Mouse (Mus musculus) testis, adult 2 months (tissue): ENCODE data around the gene Hist3h2a. TPM values are rescaled to one million over a fixed set of nuclear protein-coding genes. Genes with fewer than 3 reads are reported as not detected.
A peak's percentile ranks its signal among the peaks of the same experiment; 100 is the strongest.

Source experiments
- H3K27ac ChIP-seq: fragments of 200-500 bp; 2 replicates; pipeline ENCODE4 v1.5.1; 2012; ENCODE audit warnings: low read depth, low read length; ENCODE audit not compliant: control insufficient read depth, insufficient read depth
- H3K27me3 ChIP-seq: fragments of 200-500 bp; 2 replicates; pipeline ENCODE4 v1.6.1; 2012; ENCODE audit warnings: mild to moderate bottlenecking, low read length, moderate library complexity; ENCODE audit not compliant: control insufficient read depth, insufficient read depth
- H3K36me3 ChIP-seq: fragments of 200-500 bp; 2 replicates; pipeline ENCODE4 v1.6.1; 2012; ENCODE audit warnings: mild to moderate bottlenecking, low read length; ENCODE audit not compliant: control insufficient read depth, insufficient read depth
- H3K4me1 ChIP-seq: fragments of 200-500 bp; 2 replicates; pipeline ENCODE4 v1.6.1; 2012; ENCODE audit warnings: low read length; ENCODE audit not compliant: control insufficient read depth, insufficient read depth
- H3K4me3 ChIP-seq: fragments of 200-500 bp; 2 replicates; pipeline ENCODE4 v1.5.1; 2012; ENCODE audit warnings: low read depth, mild to moderate bottlenecking, low read length, moderate library complexity, mixed read lengths; ENCODE audit not compliant: control insufficient read depth
- CTCF ChIP-seq: fragments of 200-500 bp; IDR thresholded peaks from 2 replicates; pipeline ENCODE4 v1.5.1; 2012; ENCODE audit warnings: low read depth, mild to moderate bottlenecking, inconsistent platforms, low read length, moderate library complexity; ENCODE audit not compliant: control insufficient read depth, insufficient read depth, insufficient replicate concordance
- POLR2A ChIP-seq: fragments of 200-500 bp; IDR thresholded peaks from 2 replicates; pipeline ENCODE4 v1.6.1; 2012; ENCODE audit warnings: low read depth, mild to moderate bottlenecking, inconsistent platforms, low read length, moderate library complexity; ENCODE audit not compliant: control insufficient read depth
- polyA plus RNA-seq: library from polyadenylated mRNA; depleted of rRNA; stranded (reverse); fragments of >200 nt; gene quantifications from 2 replicates; pipeline ENCODE4 v1.2.3, GENCODE M21; 2012

Hist3h2a gene
- polyA plus RNA-seq, 1 experiment = 6.5 TPM

DNA sequence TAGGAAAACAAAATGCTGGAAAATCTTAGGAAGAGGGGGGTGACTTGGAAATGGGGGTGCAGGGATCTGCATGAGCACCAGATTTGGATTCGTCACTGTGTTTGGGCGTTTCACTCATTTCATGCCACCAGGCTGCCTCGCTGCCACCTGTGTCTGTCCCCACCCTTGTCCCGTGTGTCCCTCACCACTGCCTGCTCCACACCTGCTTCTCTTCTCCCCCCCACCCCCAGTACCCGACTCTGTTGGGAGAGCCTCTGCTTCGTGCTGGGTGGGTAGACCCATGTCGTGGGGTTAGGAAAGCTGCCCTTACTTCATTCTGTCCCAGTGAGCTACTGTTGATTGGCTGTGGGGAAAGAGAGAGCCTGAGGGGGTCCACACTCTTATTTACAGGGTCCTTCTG is 30.2 kb downstream of the Hist3h2a start:
- TF ChIP-seq POLR2A (no peak), CTCF (no peak)
- H3K27me3 ChIP-seq = no peaks in the 10 kb centered on the region
- no peak overlapping the region for H3K4me3 ChIP-seq
- no peak overlapping the region for H3K27ac ChIP-seq
- H3K36me3 ChIP-seq = peaks cover 9% of the 10 kb centered on the region
- peaks cover 7% of the 10 kb centered on the region for H3K4me1 ChIP-seq

DNA sequence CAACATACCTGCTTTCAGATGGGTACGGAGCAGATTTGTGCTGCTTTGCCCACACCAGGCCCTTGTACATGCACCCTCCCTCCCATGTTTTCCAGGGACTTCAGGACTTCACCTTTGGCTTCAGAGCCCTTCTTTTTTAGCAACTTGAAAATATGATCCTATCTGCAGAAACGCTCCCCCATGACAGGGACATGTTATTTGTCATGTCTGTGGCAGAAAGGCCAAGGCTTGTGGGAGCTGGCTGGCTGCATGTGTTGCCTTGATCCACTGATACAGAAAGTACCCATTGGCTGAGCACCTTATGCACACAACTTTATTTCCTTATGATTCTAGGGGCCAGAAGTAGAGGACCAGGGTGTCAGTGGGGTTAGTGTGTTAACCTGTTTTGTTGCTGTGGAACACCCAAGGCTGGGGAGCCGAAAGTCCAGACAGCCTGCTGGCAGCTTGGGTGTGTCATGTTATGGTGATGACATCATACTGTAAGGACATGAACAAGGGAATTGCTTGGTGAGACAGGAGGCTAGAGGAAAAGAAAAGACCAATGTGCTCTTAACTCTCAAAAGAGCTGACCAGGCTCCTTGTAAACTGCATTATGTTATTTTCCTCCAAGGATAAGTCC is 30.9 kb downstream of the Hist3h2a start:
- Histone ChIP-seq H3K36me3 (peaks cover 9% of the 10 kb centered on the region), H3K27ac (no peak overlapping the region), H3K4me3 (no peak overlapping the region), H3K4me1 (peaks cover 4% of the 10 kb centered on the region), H3K27me3 (no peaks in the 10 kb centered on the region)
- TF ChIP-seq POLR2A (no peak), CTCF (no peak)

DNA sequence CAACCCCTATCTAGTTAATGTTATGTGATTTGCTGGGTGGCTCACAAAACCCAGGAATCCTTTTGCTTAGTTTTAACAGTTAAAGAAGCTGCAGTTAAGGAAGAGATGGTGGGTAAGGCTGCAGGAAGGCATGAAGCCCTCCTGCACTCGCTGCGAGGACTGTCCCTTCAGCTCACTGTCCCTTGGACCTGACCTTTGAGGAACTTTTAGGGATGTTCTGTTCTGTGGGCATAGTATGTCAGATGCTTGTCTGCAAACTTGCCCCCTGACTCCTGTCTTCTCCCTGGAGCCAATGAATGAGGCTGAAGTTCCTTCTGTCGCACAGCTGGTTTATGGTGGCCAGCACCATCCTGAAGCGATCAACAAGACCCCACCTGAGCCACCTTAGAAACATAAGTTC is 34.7 kb downstream of the Hist3h2a start:
- TF ChIP-seq CTCF (no peak), POLR2A (no peak)
- H3K27ac ChIP-seq = no peak overlapping the region
- peaks cover 6% of the 10 kb centered on the region for H3K36me3 ChIP-seq
- no peak overlapping the region for H3K4me3 ChIP-seq
- H3K27me3 ChIP-seq = no peaks in the 10 kb centered on the region
- H3K4me1 ChIP-seq = peaks cover 4% of the 10 kb centered on the region

DNA sequence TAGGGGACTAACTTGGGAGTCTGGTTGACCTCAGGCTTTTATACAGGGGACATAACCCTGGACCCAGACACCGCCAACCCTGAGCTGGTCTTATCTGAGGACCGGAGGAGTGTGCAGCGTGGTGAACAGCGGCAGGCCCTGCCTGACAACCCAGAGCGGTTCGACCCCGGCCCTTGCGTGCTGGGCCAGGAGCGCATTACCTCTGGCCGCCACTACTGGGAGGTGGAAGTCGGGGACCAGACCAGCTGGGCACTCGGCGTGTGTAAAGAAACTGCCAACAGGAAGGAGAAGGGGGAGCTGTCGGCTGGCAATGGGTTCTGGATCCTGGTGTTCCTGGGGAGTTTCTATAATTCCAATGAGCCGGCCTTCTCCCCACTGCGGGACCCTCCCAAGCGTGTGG is 35.7 kb downstream of the Hist3h2a start:
- no peak overlapping the region for H3K27ac ChIP-seq
- peaks cover 4% of the 10 kb centered on the region for H3K36me3 ChIP-seq
- H3K4me1 ChIP-seq = peaks cover 8% of the 10 kb centered on the region
- H3K4me3 ChIP-seq = no peak overlapping the region
- TF ChIP-seq CTCF = no peak
- TF ChIP-seq POLR2A = no peak
- no peaks in the 10 kb centered on the region for H3K27me3 ChIP-seq

DNA sequence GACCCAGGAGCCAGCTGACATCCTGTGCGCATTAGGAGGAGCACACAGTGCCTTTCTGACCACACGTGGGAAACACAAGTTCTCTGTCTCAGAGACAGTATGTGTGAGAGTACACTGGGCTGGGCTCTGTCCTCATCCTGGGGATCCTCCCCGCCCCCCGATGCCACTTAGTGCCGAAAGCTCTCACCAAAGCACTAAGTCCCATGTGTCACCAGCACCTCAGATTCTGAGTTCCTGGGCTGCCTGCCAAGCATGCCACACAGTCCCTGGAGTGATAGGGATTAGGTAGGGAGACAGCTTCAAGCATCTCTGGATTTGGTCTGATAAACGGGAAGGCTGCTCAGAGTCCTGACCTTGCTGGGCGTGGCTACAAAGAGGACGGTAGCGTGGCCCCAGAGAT is 36.3 kb downstream of the Hist3h2a start:
- no peak overlapping the region for H3K4me3 ChIP-seq
- H3K27me3 ChIP-seq = no peaks in the 10 kb centered on the region
- peaks cover 8% of the 10 kb centered on the region for H3K4me1 ChIP-seq
- TF ChIP-seq POLR2A (no peak), CTCF (no peak)
- H3K36me3 ChIP-seq = peaks cover 1% of the 10 kb centered on the region; the same call in 1 of the 2 replicates
- no peak overlapping the region for H3K27ac ChIP-seq

DNA sequence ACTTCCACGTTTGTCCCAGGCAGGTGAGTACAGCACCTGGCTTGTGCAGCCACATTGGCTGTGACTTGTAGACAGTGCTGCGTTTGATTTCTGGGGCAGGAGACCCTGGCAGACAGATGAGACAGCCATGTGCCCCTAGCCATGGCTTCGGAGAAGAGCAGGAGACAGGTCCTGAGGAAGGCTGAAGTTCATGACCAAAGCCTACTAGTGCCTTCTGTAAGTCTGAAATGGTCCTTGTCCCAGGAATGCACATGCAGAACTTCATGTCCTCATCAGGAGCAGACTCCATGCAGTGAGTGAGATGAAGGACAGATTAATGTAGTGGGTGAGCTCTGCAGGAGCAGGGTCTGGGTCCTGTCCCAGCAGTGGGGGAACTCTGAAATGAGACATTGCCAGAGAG is 37.4 kb downstream of the Hist3h2a start:
- TF ChIP-seq CTCF (no peak), POLR2A (no peak)
- H3K27me3 ChIP-seq = no peaks in the 10 kb centered on the region
- peaks cover 8% of the 10 kb centered on the region for H3K4me1 ChIP-seq

DNA sequence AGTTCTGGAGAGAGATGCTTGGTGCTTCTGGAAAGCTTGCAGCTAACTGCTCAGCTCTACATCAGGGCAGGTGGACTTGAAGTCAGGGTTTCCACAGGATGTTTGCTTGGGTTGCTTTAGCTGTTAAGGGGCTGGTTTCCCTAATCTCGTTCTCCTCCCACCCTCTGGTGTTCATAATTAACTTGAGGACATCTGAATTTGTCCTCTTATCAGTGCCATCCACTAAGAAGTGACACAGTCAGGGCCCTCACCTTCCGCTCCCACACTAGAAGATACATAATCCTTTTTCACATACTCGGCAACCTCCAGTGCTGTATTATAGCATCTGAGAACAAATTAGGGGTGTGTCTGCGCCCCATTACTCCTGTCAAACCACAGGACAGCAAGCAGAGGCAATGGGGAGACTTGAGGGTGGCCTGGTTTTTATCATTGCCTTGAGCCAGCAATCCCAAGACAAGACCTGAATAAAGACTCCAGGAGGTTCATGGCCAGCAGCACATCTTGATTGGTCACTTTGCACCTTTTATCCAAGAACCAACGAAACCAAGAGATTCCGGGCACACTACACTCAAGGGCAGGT is 38.7 kb downstream of the Hist3h2a start:
- TF ChIP-seq CTCF = no peak
- no peak for TF ChIP-seq POLR2A

More for the DNA sequence above, 37.4 kb downstream of the Hist3h2a start:
- no peak overlapping the region for H3K4me3 ChIP-seq
- no peaks in the 10 kb centered on the region; the same call in 1 of the 2 replicates for H3K36me3 ChIP-seq
- no peak overlapping the region for H3K27ac ChIP-seq

DNA sequence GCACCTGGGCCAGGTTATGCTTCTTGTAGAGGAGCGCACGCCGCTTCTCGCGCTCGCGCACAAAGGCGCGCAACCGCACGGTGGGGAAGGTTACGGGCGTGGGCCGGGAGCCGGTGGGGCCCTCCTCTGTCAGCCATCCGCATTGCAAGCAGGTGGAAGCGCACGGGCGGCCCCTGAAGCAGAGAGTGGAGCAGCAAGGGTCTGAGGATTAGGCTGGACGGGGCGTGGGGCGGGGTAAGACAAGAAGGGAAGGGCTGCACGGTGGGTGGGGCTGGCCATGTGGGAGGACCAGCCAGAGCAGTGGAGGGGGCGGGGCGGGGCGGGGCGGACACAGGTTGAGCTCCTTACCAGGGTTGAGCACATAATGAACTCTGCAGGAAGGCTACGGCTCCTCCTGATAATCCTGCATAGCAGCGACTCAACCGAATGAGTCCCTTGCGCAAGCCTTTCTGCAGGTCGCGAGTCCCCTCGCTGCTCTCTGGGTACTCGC is 39.9 kb downstream of the Hist3h2a start:
- Histone ChIP-seq H3K4me1 (peaks cover 8% of the 10 kb centered on the region), H3K4me3 (peak overlapping the region; percentile 43), H3K27me3 (no peaks in the 10 kb centered on the region), H3K27ac (no peak overlapping the region), H3K36me3 (no peaks in the 10 kb centered on the region)
- no peak for TF ChIP-seq POLR2A
- no peak for TF ChIP-seq CTCF

More for the DNA sequence above, 38.7 kb downstream of the Hist3h2a start:
- Histone ChIP-seq H3K4me3 (no peak overlapping the region), H3K4me1 (peaks cover 8% of the 10 kb centered on the region), H3K36me3 (no peaks in the 10 kb centered on the region), H3K27me3 (no peaks in the 10 kb centered on the region), H3K27ac (no peak overlapping the region)
